Comparison of ENCODE assay signal across 8 mouse cellular contexts in genomic region chr4:86911576-86912341, GRCm38 (mm10). TPM values are rescaled to one million over a fixed set of nuclear protein-coding genes. Genes with fewer than 3 reads are reported as not detected.
DNase-seq lines count a peak whose midpoint lies in the region; ATAC-seq and TF ChIP-seq lines count a peak whose summit lies in the region.

No protein-coding gene starts in this region.

- TF ChIP-seq CTCF in small intestine, adult 2 months (IDR thresholded peaks at IDR 0.05; ENCODE audit: extremely low read depth, insufficient read length, insufficient replicate concordance, low read depth, low read length): no peak

- H3K4me3 ChIP-seq in lung, embryonic 16.5 days (ENCODE audit: low read length): no peak overlapping the region
- peak overlapping the region; percentile 46 for H3K4me3 ChIP-seq in small intestine, adult 2 months (ENCODE audit: low read depth, low read length)

- ATAC-seq in lung, embryonic 16.5 days (ENCODE audit: low read depth): 0 out of 2 replicates have a peak, but pooled peaks have one; percentile 26

- H3K9me3 ChIP-seq in lung, embryonic 16.5 days (ENCODE audit: control insufficient read depth, low read length): no peaks in the 10 kb centered on the region

- WGBS in lung, embryonic 16.5 days: 26% methylated on average over 18 of the region's 18 CpGs
- WGBS in small intestine, adult 2 months: 24% methylated on average over 18 of the region's 18 CpGs

- H3K4me2 ChIP-seq in lung, embryonic 16.5 days (ENCODE audit: low read depth, low read length): no peak overlapping the region

- H3K36me3 ChIP-seq in lung, embryonic 16.5 days (ENCODE audit: control insufficient read depth, insufficient read depth, low read length): no peaks in the 10 kb centered on the region
- no peaks in the 10 kb centered on the region for H3K36me3 ChIP-seq in small intestine, adult 2 months (ENCODE audit: control insufficient read depth, insufficient read depth, low read length)

- no peak for TF ChIP-seq POLR2A in small intestine, adult 2 months (IDR thresholded peaks at IDR 0.05; ENCODE audit: low read depth, low read length)

- H3K27me3 ChIP-seq in lung, embryonic 16.5 days (ENCODE audit: control insufficient read depth, insufficient read depth, low read depth, low read length): no peaks in the 10 kb centered on the region
- no peaks in the 10 kb centered on the region for H3K27me3 ChIP-seq in small intestine, adult 2 months (ENCODE audit: control insufficient read depth, insufficient read depth, low read length)

- H3K9ac ChIP-seq in lung, embryonic 16.5 days (ENCODE audit: low read length): peak overlapping the region; percentile 15; the same call in 1 of the 2 replicates

- peak; percentile 63 for DNase-seq in adrenal gland, postnatal 10 days
- no peak for DNase-seq in adrenal gland, adult (ENCODE audit: inconsistent age in 2 of 2, low spot score in 1 of 2)
- no peak for DNase-seq in lung, postnatal 4 days
- peak; percentile 32 for DNase-seq in heart, postnatal 4 days
- DNase-seq in gastrocnemius, postnatal 14 days: no peak
- no peak for DNase-seq in left cerebral cortex, postnatal 4 days

- H3K27ac ChIP-seq in lung, embryonic 16.5 days (ENCODE audit: low read length): no peak overlapping the region
- peak overlapping the region; percentile 92 for H3K27ac ChIP-seq in small intestine, adult 2 months (ENCODE audit: insufficient read depth, low read depth, low read length)

- peaks cover 2% of the 10 kb centered on the region; the same call in 1 of the 2 replicates for H3K4me1 ChIP-seq in lung, embryonic 16.5 days (replicated peaks; ENCODE audit: control insufficient read depth, insufficient read depth, low read length)
- H3K4me1 ChIP-seq in small intestine, adult 2 months (ENCODE audit: control insufficient read depth, insufficient read depth, insufficient read length, low read length): peaks cover 10% of the 10 kb centered on the region

- intact Hi-C loops in gastrocnemius, postnatal 14 days (cut with DNase I; ENCODE audit: low total_unique reads): no loop called here
- intact Hi-C loops in left cerebral cortex, postnatal 4 days (cut with DNase I): no loop called here

RNA-seq across cellular contexts. Expression of gene Acer2, which starts 37.6 kb away (rescaled TPM):
- total RNA-seq in adrenal gland, postnatal 10 days (2021): 10 to 100 TPM; 22.1 to 50.5 TPM
- 37.2 and 37.6 TPM in 2 replicates for polyA plus RNA-seq in lung, embryonic 16.5 days (2015; fragmentation: Nextera tagmentation; extraction: Ambion mirVana)
- 10 to 100 TPM; 18.2 to 19.0 TPM for total RNA-seq in heart, postnatal 4 days (2021)
- 2.8 and 8.8 TPM in 2 replicates for polyA plus RNA-seq in small intestine, adult 2 months (2012; rRNA removed)
- 1 to 10 TPM; 1.0 to 3.8 TPM for total RNA-seq in gastrocnemius, postnatal 14 days (2021)
- 1 to 10 TPM; 3.5 to 3.9 TPM for total RNA-seq in left cerebral cortex, postnatal 4 days (2021)

RNA-seq across cellular contexts. Expression of gene Rps6, which starts 54.5 kb away (rescaled TPM):
- total RNA-seq in adrenal gland, postnatal 10 days (2021): 100 to 1,000 TPM; 924 to 996 TPM
- polyA plus RNA-seq in lung, embryonic 16.5 days (2015; fragmentation: Nextera tagmentation; extraction: Ambion mirVana): 689 and 723 TPM in 2 replicates
- total RNA-seq in heart, postnatal 4 days (2021): 100 to 1,000 TPM; 718 to 724 TPM
- polyA plus RNA-seq in small intestine, adult 2 months (2012; rRNA removed): 151 and 167 TPM in 2 replicates
- 100 to 1,000 TPM; 466 to 522 TPM for total RNA-seq in gastrocnemius, postnatal 14 days (2021)
- total RNA-seq in left cerebral cortex, postnatal 4 days (2021): 100 to 1,000 TPM; 527 to 532 TPM

Comparison
In these comparisons a context has a peak if more than half of its experiments do, and no peak if none do; other contexts are left out.
1. DNase-seq: peak in adrenal gland, postnatal 10 days (single experiment) and heart, postnatal 4 days (single experiment); none in adrenal gland, adult (0 of 2), lung, postnatal 4 days (0 of 2), gastrocnemius, postnatal 14 days (single experiment) and left cerebral cortex, postnatal 4 days (single experiment).